Mouse (Mus musculus) neural tube, embryonic 11.5 days (tissue): Measurements from ENCODE around the gene Wdr46. TPM values are rescaled to one million over a fixed set of nuclear protein-coding genes. Genes with fewer than 3 reads are reported as not detected.
"Not testable (repeated sequence)": the region's sequence is repeated elsewhere in the genome, so short reads cannot be mapped to it uniquely, and the experiment has no call there.

Experiments used
- ATAC-seq: fragments of 200-750 bp; cut with Nextera tagmentation; 2 replicates; pipeline ENCODE4 v1.8.0; 2017; ENCODE audit warnings: moderate number of reproducible peaks, mild to moderate bottlenecking, moderate TSS enrichment, moderate library complexity; ENCODE audit not compliant: insufficient read depth, low FRiP score, low TSS enrichment
- DNase-seq: peaks from one replicate; pipeline ENCODE4 v3.0.0-alpha.2; 2015; ENCODE audit warnings: low spot score
- H3K27ac ChIP-seq: fragments of 300-500 bp; sonication (generic); 2 replicates; pipeline ENCODE4 v1.5.1; 2014; ENCODE audit warnings: low read depth, mild to moderate bottlenecking, low read length
- H3K27me3 ChIP-seq: fragments of 300-500 bp; sonication (generic); 2 replicates; pipeline ENCODE4 v1.6.1; 2014; ENCODE audit warnings: mild to moderate bottlenecking, low read length, mixed read lengths; ENCODE audit not compliant: control insufficient read depth, insufficient read depth
- H3K36me3 ChIP-seq: fragments of 300-500 bp; sonication (generic); 2 replicates; pipeline ENCODE4 v1.6.1; 2014; ENCODE audit warnings: mild to moderate bottlenecking, low read length, moderate library complexity, mixed read lengths; ENCODE audit not compliant: control insufficient read depth, insufficient read depth
- H3K4me1 ChIP-seq: fragments of 300-500 bp; sonication (generic); 2 replicates; pipeline ENCODE4 v1.6.1; 2014; ENCODE audit warnings: low read length, mixed read lengths; ENCODE audit not compliant: control insufficient read depth, insufficient read depth
- H3K4me2 ChIP-seq: fragments of 300-500 bp; sonication (generic); 2 replicates; pipeline ENCODE4 v1.6.1; 2014; ENCODE audit warnings: low read depth, mild to moderate bottlenecking, moderate library complexity
- H3K4me3 ChIP-seq: fragments of 300-500 bp; sonication (generic); 2 replicates; pipeline ENCODE4 v1.5.1; 2014; ENCODE audit warnings: low read depth, low read length
- H3K9ac ChIP-seq: fragments of 300-500 bp; sonication (generic); 2 replicates; pipeline ENCODE4 v1.6.1; 2014; ENCODE audit warnings: mild to moderate bottlenecking, low read length
- H3K9me3 ChIP-seq: fragments of 300-500 bp; sonication (generic); 2 replicates; pipeline ENCODE4 v1.6.1; 2016; ENCODE audit warnings: low read length; ENCODE audit not compliant: control insufficient read depth
- WGBS: fragments of 180-500 bp; shearing (Covaris S2); extraction: QIAGEN DNeasy Blood & Tissue Kit; methylation state at CpG from one replicate; pipeline ENCODE4 v1.1.7; 2014; 5-methylcytosine and 5-hydroxymethylcytosine counted together
- polyA plus RNA-seq: library from polyadenylated mRNA; unstranded; fragments of >200 nt; fragmentation: Nextera tagmentation; extraction: Ambion mirVana; gene quantifications from 2 replicates; pipeline ENCODE4 v1.2.1, GENCODE M21; 2014

Wdr46 gene
- polyA plus RNA-seq, 1 experiment from 2014 or later = 29.5 TPM

DNA sequence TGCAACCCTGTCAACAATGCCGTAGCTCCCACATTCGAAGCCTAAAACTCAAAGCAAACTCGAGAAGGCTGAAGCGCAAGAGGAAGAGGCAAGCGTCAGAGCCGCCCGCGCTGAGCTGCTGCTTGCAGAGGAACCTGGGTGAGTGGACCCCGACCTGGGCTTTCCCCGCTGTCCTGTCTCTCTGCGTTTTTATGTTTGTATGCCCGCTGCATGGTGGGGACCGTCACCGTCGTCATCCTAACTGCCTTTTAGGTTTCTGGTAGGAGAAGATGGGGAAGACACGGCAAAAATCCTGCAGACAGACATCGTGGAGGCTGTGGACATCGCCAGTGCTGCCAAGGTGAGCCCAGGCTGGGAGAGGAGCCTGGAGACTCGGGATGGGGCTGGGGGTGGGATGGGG lies 921 bp downstream of the Wdr46 start:
- H3K4me2 ChIP-seq = peak overlapping the region; percentile 95
- H3K4me3 ChIP-seq = peak overlapping the region; percentile 81
- DNase-seq = no peak
- ATAC-seq = no peak
- 62% methylated on average over 19 of the region's 19 CpGs for WGBS
- H3K4me1 ChIP-seq = peaks cover 12% of the 10 kb centered on the region
- no peaks in the 10 kb centered on the region for H3K9me3 ChIP-seq
- peak overlapping the region; percentile 70 for H3K9ac ChIP-seq
- no peaks in the 10 kb centered on the region for H3K27me3 ChIP-seq
- H3K27ac ChIP-seq = no peak overlapping the region
- peaks cover 14% of the 10 kb centered on the region for H3K36me3 ChIP-seq

DNA sequence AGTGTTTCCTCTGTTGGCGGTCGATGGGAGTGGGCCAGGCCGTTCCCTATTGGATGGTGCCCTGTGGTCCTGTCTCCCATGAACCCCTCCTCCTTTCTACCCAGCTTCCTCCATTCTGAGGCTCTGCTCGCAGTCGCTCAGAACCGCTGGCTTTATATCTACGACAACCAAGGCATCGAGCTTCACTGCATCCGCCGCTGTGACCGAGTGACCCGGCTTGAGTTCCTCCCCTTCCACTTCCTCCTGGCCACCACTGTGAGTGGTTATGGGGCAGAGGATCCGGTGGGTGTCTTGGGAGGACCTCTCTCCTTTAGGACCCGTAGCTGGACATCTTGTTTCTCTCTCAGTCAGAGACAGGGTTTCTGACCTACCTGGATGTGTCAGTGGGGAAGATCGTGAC lies 3.0 kb downstream of the Wdr46 start:
- Histone ChIP-seq H3K4me1 (peaks cover 12% of the 10 kb centered on the region), H3K9ac (no peak overlapping the region), H3K4me2 (no peak overlapping the region), H3K9me3 (no peaks in the 10 kb centered on the region), H3K36me3 (peaks cover 14% of the 10 kb centered on the region), H3K27ac (no peak overlapping the region), H3K27me3 (no peaks in the 10 kb centered on the region), H3K4me3 (no peak overlapping the region)
- ATAC-seq (no peak), DNase-seq (no peak)
- WGBS = 92% methylated on average over 15 of the region's 15 CpGs

DNA sequence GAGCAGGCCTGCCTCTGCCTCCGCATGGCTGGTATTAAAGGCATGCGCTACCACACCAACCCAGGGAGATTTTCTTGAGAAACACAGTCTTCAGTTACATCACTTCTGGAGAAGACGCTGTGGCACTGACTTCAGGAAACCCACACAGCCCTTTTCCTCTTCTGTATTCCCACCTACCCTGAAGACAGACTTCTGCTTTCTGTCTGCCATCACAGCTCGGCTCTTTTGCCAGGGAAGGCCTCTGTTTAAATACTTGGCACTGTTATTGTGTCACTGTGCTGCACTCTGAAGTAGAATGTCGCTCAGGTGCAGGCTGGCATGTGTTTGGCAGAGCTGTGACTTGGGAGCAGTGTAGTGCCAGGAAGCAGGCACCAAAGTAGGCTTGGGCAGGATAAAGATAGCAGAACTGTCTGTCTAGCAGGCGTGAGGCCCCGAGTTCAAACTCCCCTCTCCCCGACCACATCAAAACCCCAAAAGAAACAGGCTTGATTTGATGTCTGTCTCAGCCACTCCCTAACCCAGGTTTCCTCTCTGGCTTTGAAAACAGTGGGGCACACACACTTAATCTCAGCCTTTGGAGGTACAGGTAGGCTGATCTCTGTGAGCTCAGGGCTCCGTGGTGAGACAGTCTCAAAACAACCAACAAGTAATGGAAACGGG lies 7.1 kb downstream of the Wdr46 start:
- Histone ChIP-seq H3K27ac (no peak overlapping the region), H3K9ac (no peak overlapping the region), H3K4me3 (no peak overlapping the region), H3K36me3 (peaks cover 14% of the 10 kb centered on the region), H3K4me1 (peaks cover 21% of the 10 kb centered on the region), H3K9me3 (no peaks in the 10 kb centered on the region), H3K4me2 (no peak overlapping the region), H3K27me3 (no peaks in the 10 kb centered on the region)
- WGBS = 94% methylated on average over 10 of the region's 10 CpGs
- ATAC-seq (no peak), DNase-seq (no peak)

DNA sequence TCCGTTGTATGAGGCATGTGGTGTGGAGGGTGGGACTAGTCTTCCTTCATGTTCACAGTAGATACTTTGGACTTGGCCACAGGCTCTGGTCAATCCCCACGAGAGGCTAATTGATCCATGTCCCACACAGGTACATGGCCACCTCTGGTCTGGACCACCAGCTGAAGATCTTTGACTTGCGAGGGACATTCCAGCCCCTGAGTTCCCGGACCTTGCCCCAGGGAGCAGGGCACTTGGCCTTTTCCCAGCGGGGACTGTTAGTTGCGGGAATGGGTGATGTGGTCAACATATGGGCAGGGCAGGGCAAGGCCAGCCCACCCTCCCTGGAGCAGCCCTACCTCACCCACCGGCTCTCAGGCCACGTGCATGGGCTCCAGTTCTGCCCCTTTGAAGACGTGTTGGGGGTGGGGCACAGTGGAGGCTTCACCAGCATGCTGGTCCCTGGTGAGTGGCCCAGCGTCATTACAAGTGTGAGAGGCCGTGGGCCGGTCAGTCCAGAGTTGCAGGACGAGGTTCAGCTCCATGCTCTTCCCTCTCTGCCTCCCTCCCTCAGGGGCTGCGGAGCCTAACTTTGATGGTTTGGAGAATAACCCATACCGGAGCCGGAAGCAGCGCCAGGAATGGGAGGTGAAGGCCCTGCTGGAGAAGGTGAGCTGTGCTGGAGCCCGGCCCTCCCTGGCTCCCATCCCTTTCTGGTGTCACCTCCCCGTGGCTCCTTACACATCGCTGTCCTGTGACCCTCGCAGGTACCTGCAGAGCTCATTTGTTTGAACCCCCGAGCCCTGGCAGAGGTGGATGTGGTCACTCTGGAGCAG lies 7.8 kb downstream of the Wdr46 start:
- Histone ChIP-seq H3K27me3 (no peaks in the 10 kb centered on the region), H3K4me2 (no peak overlapping the region), H3K27ac (no peak overlapping the region), H3K4me1 (peaks cover 29% of the 10 kb centered on the region), H3K4me3 (no peak overlapping the region), H3K36me3 (peaks cover 17% of the 10 kb centered on the region), H3K9ac (no peak overlapping the region), H3K9me3 (no peaks in the 10 kb centered on the region)
- DNase-seq (no peak), ATAC-seq (no peak)
- WGBS = 86% methylated on average over 22 of the region's 22 CpGs

DNA sequence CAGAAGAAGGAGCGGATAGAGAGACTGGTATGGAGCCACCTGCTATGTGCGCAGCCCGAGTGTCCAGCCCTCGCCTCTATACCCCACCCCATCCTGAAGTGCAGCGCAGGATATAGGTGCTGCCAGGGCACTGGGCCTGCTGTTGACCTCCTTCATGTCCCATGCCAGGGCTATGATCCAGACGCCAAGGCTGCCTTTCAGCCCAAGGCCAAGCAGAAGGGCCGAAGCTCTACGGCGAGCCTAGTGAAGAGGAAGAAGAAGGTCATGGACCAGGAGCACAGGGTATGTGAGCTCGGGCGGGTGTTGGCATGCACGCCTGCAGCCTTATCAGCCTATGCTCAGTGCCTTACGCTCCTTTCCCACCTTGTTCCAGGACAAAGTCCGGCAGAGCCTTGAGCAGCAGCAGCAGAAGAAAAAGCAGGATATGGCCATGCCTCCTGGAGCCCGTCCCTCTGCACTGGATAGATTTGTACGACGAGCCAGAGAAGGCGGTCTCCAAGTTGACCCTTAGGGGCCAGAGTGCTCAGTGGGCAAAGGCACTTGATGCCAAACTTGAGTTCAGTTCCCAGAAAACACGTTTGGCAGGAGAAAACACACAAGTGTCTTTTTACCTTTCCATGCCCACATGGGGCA lies 8.6 kb downstream of the Wdr46 start:
- Histone ChIP-seq H3K4me3 (no peak overlapping the region), H3K27me3 (no peaks in the 10 kb centered on the region), H3K9me3 (no peaks in the 10 kb centered on the region), H3K27ac (no peak overlapping the region), H3K36me3 (peaks cover 16% of the 10 kb centered on the region), H3K9ac (no peak overlapping the region), H3K4me2 (no peak overlapping the region), H3K4me1 (peaks cover 31% of the 10 kb centered on the region)
- 92% methylated on average over 19 of the region's 19 CpGs for WGBS
- DNase-seq (no peak), ATAC-seq (no peak)

DNA sequence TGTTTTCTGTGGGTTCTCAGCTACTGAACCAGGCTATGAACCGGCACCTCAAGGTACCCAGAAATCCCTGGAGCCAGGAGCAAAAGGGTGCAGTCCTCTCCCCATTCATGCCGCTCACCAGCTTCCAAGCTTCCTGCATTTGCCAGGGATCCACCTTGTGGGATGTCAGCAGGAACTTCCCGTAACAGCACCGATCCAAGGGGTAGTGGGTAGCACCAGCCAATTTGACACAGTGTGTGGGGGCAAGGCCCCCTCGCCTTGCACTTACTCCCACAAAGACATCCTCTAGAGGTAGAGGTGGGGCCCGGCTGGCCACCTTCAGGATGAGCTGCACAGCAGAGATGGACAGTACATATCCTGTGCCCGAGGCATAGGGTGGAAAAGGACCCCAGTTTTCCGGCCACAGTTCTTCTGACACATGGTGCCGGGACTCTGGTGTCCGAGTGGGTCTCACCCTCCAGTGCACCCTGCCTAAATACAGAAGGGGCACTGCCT lies 9.7 kb downstream of the Wdr46 start:
- DNase-seq = no peak
- peak overlapping the region; percentile 39; the same call in 1 of the 2 replicates for H3K4me3 ChIP-seq
- H3K27ac ChIP-seq = 0 out of 2 replicates have a peak overlapping the region, but pooled peaks have one; percentile 17
- H3K9ac ChIP-seq = peak overlapping the region; percentile 69
- H3K4me2 ChIP-seq = peak overlapping the region; percentile 82
- no peak for ATAC-seq
- H3K27me3 ChIP-seq = no peaks in the 10 kb centered on the region
- peaks cover 10% of the 10 kb centered on the region; the same call in 1 of the 2 replicates for H3K36me3 ChIP-seq
- H3K4me1 ChIP-seq = peaks cover 39% of the 10 kb centered on the region
- 72% methylated on average over 10 of the region's 10 CpGs for WGBS
- H3K9me3 ChIP-seq = no peaks in the 10 kb centered on the region

DNA sequence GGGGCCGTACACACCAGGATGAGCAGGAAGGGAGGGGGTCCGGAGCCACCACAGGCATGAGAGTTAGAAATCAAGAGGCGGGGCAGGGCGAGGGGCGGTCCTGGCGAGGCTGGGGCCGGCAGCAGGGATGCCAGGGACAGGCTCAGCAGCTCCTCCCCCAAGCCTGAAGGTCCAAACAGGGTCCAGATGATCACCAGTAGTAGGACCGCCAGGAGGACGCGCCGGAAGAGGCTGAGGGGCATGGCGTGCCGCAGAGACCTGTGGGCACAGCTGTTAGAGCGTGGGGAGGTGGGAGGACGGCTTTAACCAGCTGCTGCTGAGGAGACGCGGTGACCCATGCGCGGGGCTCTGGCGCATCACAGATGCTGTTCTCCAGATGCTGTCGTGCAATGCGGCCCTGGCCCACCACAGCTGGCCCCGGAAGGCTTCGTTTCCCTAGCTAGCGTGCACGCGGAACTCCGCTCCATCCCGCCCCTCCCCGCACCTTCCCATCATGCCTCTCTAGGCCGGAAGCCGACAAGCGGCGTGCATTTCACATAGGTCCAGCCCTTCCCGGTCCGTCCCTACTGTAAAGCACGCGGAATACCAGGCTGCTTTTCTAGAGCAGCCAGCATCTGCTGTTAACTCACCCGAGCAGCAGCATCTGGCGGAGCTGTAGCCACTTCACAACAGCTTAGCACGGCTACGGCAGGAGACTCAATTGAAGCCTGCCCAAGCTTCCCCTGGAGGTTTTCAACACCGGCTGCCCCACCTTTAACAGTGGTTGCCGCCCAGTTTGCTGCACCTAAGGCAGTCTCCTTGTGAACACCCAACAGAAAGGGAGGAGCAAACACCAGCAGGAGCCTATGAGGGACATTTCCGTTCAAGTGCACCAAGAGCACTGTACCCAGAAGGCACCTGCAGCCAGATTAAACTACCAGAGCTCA lies 10.8 kb downstream of the Wdr46 start, which contains the start of gene B3galt4:
Gene B3galt4 (minus strand): TSS at position 468 of the 926 bp plus-strand sequence.
- ATAC-seq = peak; percentile 51
- H3K36me3 ChIP-seq = peaks cover 10% of the 10 kb centered on the region; the same call in 1 of the 2 replicates
- peak within 1 kb of the TSS; percentile 69 for H3K9ac ChIP-seq
- H3K4me2 ChIP-seq = peak within 1 kb of the TSS; percentile 82
- no peaks in the 10 kb centered on the region for H3K27me3 ChIP-seq
- DNase-seq = peak; percentile 86
- H3K4me3 ChIP-seq = peak within 1 kb of the TSS; percentile 39
- H3K9me3 ChIP-seq = no peaks in the 10 kb centered on the region
- WGBS = under 1% methylated on average over 45 of the region's 45 CpGs
- peak within 1 kb of the TSS; percentile 86 for H3K27ac ChIP-seq
- peaks cover 39% of the 10 kb centered on the region for H3K4me1 ChIP-seq

DNA sequence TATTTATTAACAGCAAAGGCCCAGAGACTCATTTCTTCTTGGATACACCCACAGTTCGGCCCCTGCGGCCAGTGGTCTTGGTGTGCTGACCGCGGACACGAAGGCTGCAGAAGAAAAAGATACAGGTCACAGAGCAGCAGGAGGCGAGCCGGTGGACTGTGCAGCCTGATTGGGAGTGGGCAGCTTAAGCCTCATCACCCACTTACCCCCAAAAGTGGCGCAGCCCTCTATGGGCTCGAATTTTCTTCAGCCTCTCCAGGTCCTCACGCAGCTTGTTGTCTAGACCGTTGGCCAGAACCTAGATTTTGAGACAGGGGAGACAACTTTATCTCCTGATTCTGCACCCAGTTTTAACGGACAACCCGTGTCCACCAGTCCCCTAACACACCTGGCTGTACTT lies 11.6 kb downstream of the Wdr46 start:
- not testable (repeated sequence) for H3K27me3 ChIP-seq, ATAC-seq, H3K9ac ChIP-seq, DNase-seq, H3K9me3 ChIP-seq
- H3K4me3 ChIP-seq = peak overlapping the region; percentile 39
- WGBS = 81% methylated on average over 13 of the region's 13 CpGs
- H3K4me2 ChIP-seq = peak overlapping the region; percentile 82; the same call in 1 of the 2 replicates
- peaks cover 10% of the 10 kb centered on the region; the same call in 1 of the 2 replicates for H3K36me3 ChIP-seq
- peaks cover 43% of the 10 kb centered on the region for H3K4me1 ChIP-seq
- peak overlapping the region; percentile 86; the same call in 1 of the 2 replicates for H3K27ac ChIP-seq
